In genomic region chr10:21478004-21478403, GRCm38 (mm10) we compare ENCODE assay signal across 25 mouse cellular contexts.
"Had no signal": no experiment of that assay in that cellular context is flagged by ENCODE, and none has a peak within 500 bp of the region (broad histone marks: within the 10 kb centered on the region; RNA-seq: fewer than 3 reads in every experiment).

No protein-coding gene starts in this region.

- H3K36me3 ChIP-seq: heart, embryonic 10.5 days; heart, embryonic 12.5 days; hindbrain, embryonic 10.5 days; hindbrain, embryonic 12.5 days; intestine, embryonic 15.5 days; limb, embryonic 13.5 days; limb, embryonic 15.5 days; liver, embryonic 12.5 days had no signal

- H3K9ac ChIP-seq: heart, embryonic 12.5 days; hindbrain, embryonic 12.5 days; hindbrain, embryonic 14.5 days; intestine, embryonic 15.5 days; limb, embryonic 13.5 days; limb, embryonic 15.5 days; liver, embryonic 12.5 days; liver, embryonic 14.5 days had no signal

- H3K27ac ChIP-seq: gastrocnemius, adult 2 months; heart, embryonic 10.5 days; hindbrain, embryonic 10.5 days; hindbrain, embryonic 12.5 days; hindbrain, embryonic 14.5 days; intestine, embryonic 15.5 days; limb, embryonic 13.5 days; limb, embryonic 15.5 days; liver, embryonic 12.5 days; liver, embryonic 14.5 days had no signal

- H3K27me3 ChIP-seq: heart, embryonic 12.5 days; hindbrain, embryonic 12.5 days; intestine, embryonic 15.5 days; limb, embryonic 13.5 days; limb, embryonic 15.5 days; liver, embryonic 12.5 days had no signal

- H3K4me1 ChIP-seq: heart, embryonic 12.5 days; hindbrain, embryonic 10.5 days; hindbrain, embryonic 12.5 days; intestine, embryonic 15.5 days had no signal

- H3K9me3 ChIP-seq: heart, embryonic 10.5 days; intestine, embryonic 15.5 days; limb, embryonic 15.5 days; liver, embryonic 12.5 days had no signal

- H3K4me3 ChIP-seq: gastrocnemius, adult 2 months; heart, embryonic 10.5 days; heart, embryonic 12.5 days; hindbrain, embryonic 10.5 days; hindbrain, embryonic 12.5 days; intestine, embryonic 15.5 days; limb, embryonic 13.5 days; limb, embryonic 15.5 days; liver, embryonic 12.5 days had no signal

- DNase-seq: gastrocnemius, adult 2 months; gastrocnemius, postnatal 10 days; gastrocnemius, postnatal 25 days; heart, adult 18-20 months; heart, postnatal 10 days; heart, postnatal 4 days; kidney, adult 18-20 months; kidney, adult 8-10 months; kidney, postnatal 14 days; kidney, postnatal 36 days; layer of hippocampus, postnatal 36 days; left cerebral cortex, postnatal 4 days had no signal

- H3K4me2 ChIP-seq: heart, embryonic 12.5 days; hindbrain, embryonic 12.5 days; hindbrain, embryonic 14.5 days; intestine, embryonic 15.5 days; limb, embryonic 13.5 days; limb, embryonic 15.5 days; liver, embryonic 12.5 days had no signal

- ATAC-seq: hindbrain, embryonic 16.5 days; inflammation-experienced regulatory T-cells, adult 6 months; intestine, embryonic 15.5 days; intestine, postnatal 0 days; liver, embryonic 12.5 days had no signal
